Mouse (Mus musculus): ENCODE results near the gene Rflnb. TPM values are rescaled to one million over a fixed set of nuclear protein-coding genes. Genes with fewer than 3 reads are reported as not detected.

Gene Rflnb
- 38.9 and 88.7 TPM in 2 replicates for polyA plus RNA-seq (2012; rRNA removed; ENCODE audit: low replicate concordance)

GRCm38 (mm10) chr11:76027139-76028071 is at the start of gene Rflnb:
Rflnb (minus strand) TSS chr11:76027782.

GRCm38 (mm10) chr11:75999440-76000155 is 28.0 kb downstream of the Rflnb start, which contains the start of gene 1700016K19Rik:
1700016K19Rik (plus strand) TSS chr11:75999912.

Other genes with a start within 250 kb of the Rflnb start
- 1.3 and 1.7 TPM in 2 replicates for gene Doc2b, start 231.7 kb downstream of the Rflnb start, polyA plus RNA-seq (2012; rRNA removed; ENCODE audit: low replicate concordance)
- 3.5 and 8.7 TPM in 2 replicates for gene Rph3al, start 89.4 kb downstream of the Rflnb start, polyA plus RNA-seq (2012; rRNA removed; ENCODE audit: low replicate concordance)
- 0.18 TPM in 1 of 2 replicates, not detected in the other for gene 1700016K19Rik, start 27.9 kb downstream of the Rflnb start, polyA plus RNA-seq (2012; rRNA removed; ENCODE audit: low replicate concordance)
- 30.9 and 34.8 TPM in 2 replicates for gene Vps53, start 151.9 kb upstream of the Rflnb start, polyA plus RNA-seq (2012; rRNA removed; ENCODE audit: low replicate concordance)
- 13.5 and 32.9 TPM in 2 replicates for gene Fam57a, start 151.9 kb upstream of the Rflnb start, polyA plus RNA-seq (2012; rRNA removed; ENCODE audit: low replicate concordance)
- gene Dbil5, start 189.8 kb upstream of the Rflnb start, polyA plus RNA-seq (2012; rRNA removed; ENCODE audit: low replicate concordance): 0.35 and 1.4 TPM in 2 replicates
- gene Gemin4, start 189.9 kb upstream of the Rflnb start, polyA plus RNA-seq (2012; rRNA removed; ENCODE audit: low replicate concordance): 6.1 and 16.4 TPM in 2 replicates
- gene Mrm3, start 215.9 kb upstream of the Rflnb start, polyA plus RNA-seq (2012; rRNA removed; ENCODE audit: low replicate concordance): 10.0 and 10.2 TPM in 2 replicates
- gene Glod4, start 215.9 kb upstream of the Rflnb start, polyA plus RNA-seq (2012; rRNA removed; ENCODE audit: low replicate concordance): 13.7 and 14.2 TPM in 2 replicates

Data from subcutaneous adipose tissue, adult 2 months (tissue).